Mouse (Mus musculus) hindbrain, embryonic 15.5 days (tissue): ENCODE data around the gene Fbxl16. TPM values are rescaled to one million over a fixed set of nuclear protein-coding genes. Genes with fewer than 3 reads are reported as not detected.

ENCODE experiments used
- ATAC-seq: fragments of 200-750 bp; cut with Nextera tagmentation; 2 replicates; pipeline ENCODE4 v1.8.0; 2017; ENCODE audit warnings: low read depth, moderate number of reproducible peaks, moderate TSS enrichment; ENCODE audit not compliant: low FRiP score
- H3K27ac ChIP-seq: fragments of 300-500 bp; sonication (generic); replicated peaks from 2 replicates; pipeline ENCODE4 v1.5.1; 2015; ENCODE audit warnings: mild to moderate bottlenecking, inconsistent platforms
- H3K27me3 ChIP-seq: fragments of 300-500 bp; sonication (generic); 2 replicates; pipeline ENCODE4 v1.6.1; 2015; ENCODE audit warnings: control low read depth, inconsistent platforms
- H3K36me3 ChIP-seq: fragments of 300-500 bp; sonication (generic); 2 replicates; pipeline ENCODE4 v1.6.1; 2015; ENCODE audit warnings: control low read depth, inconsistent platforms
- H3K4me1 ChIP-seq: fragments of 300-500 bp; sonication (generic); replicated peaks from 2 replicates; pipeline ENCODE4 v1.6.1; 2015; ENCODE audit warnings: control low read depth, inconsistent platforms
- H3K4me2 ChIP-seq: fragments of 300-500 bp; sonication (generic); 2 replicates; pipeline ENCODE4 v1.6.1; 2015; ENCODE audit warnings: moderate library complexity, mild to moderate bottlenecking, inconsistent platforms
- H3K4me3 ChIP-seq: fragments of 300-500 bp; sonication (generic); 2 replicates; pipeline ENCODE4 v1.5.1; 2015; ENCODE audit warnings: mild to moderate bottlenecking, inconsistent platforms
- H3K9ac ChIP-seq: fragments of 300-500 bp; sonication (generic); 2 replicates; pipeline ENCODE4 v1.6.1; 2015; ENCODE audit warnings: inconsistent platforms
- H3K9me3 ChIP-seq: fragments of 300-500 bp; sonication (generic); 2 replicates; pipeline ENCODE4 v1.6.1; 2016; ENCODE audit warnings: control low read depth, inconsistent platforms
- WGBS: fragments of 180-500 bp; shearing (Covaris S2); methylation state at CpG from one replicate; pipeline ENCODE4 v1.1.7; 2015; 5-methylcytosine and 5-hydroxymethylcytosine counted together
- polyA plus RNA-seq: library from polyadenylated mRNA; unstranded; fragments of >200 nt; fragmentation: Nextera tagmentation; extraction: Ambion mirVana; gene quantifications from 2 replicates; pipeline ENCODE4 v1.2.1, GENCODE M21; 2015

Fbxl16 gene
- polyA plus RNA-seq, 1 experiment from 2014 or later = 45.0 TPM

DNA sequence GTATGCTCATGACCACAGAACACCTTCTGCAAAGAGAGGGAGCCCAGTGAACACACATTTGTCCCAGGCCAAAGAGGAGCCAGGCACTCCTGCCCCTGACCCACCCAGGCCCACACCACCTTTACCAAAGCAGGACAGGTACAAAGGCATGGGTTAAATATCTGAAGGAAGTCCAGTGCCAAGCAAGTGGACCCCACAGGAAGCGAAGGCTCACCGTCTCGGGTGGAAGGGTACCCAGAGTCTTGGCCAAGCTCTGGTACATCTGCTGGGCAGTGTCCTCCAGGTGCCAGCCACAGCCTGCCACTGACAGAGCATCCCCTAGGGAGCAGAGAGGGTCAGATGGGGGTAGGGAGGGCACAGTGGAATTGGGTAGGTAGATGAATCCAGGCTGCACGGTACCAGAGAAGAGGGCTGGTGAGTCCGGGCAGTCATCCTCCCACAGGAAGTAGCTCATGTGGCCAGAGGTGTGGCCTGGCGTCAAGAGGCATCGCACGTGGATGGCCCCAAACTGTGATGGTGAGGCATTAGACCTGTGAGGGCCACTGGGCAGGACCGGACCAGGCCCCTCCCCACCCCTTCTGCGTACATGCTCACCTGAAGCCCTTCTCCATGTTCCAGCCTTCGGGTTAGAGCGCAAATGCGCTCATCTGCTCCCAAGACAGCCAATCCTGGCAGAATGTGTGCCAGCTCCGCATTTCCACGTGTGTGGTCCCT is 24.9 kb upstream of the Fbxl16 start:
- 80% methylated on average over 15 of the region's 15 CpGs for WGBS
- no peak for ATAC-seq
- peak overlapping the region; percentile 79 for H3K4me2 ChIP-seq
- peaks cover 29% of the 10 kb centered on the region for H3K36me3 ChIP-seq
- peak overlapping the region; percentile 66 for H3K9ac ChIP-seq
- H3K9me3 ChIP-seq = no peaks in the 10 kb centered on the region
- H3K4me1 ChIP-seq = peaks cover 30% of the 10 kb centered on the region
- peak overlapping the region; percentile 86 for H3K4me3 ChIP-seq
- no peak overlapping the region for H3K27ac ChIP-seq
- no peaks in the 10 kb centered on the region for H3K27me3 ChIP-seq

DNA sequence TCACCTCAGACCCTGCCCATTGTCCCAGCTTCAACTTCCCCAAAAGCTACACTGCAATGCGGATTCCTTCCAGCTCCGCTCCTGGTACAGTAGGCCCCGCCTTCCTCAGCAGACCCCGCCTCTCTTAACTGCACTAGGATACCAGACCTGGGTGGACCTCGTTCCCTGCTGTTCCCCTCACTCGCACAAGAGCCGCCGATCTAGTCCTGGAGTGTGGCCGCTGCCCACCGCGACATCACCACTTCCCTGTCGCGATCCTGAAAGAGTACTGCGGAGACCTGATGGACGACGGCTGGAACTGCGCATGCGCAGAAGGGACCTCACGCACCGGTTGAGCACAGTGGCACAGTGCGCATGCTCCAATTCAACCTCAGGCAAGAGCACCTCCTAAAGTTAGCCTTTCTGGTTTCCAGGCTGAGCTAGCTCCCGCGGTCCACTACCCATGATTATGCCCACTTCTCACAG is 23.6 kb upstream of the Fbxl16 start, which contains the start of gene Haghl:
Haghl (minus strand) TSS at position 393 of the 465 bp plus-strand sequence.
- peak; percentile 87 for ATAC-seq
- Histone ChIP-seq H3K36me3 (peaks cover 33% of the 10 kb centered on the region), H3K9me3 (no peaks in the 10 kb centered on the region), H3K27ac (peak within 1 kb of the TSS; percentile 94), H3K9ac (peak within 1 kb of the TSS; percentile 66), H3K4me2 (peak within 1 kb of the TSS; percentile 79), H3K4me1 (peaks cover 30% of the 10 kb centered on the region), H3K4me3 (peak within 1 kb of the TSS; percentile 86), H3K27me3 (no peaks in the 10 kb centered on the region)
- under 1% methylated on average over 23 of the region's 23 CpGs for WGBS

DNA sequence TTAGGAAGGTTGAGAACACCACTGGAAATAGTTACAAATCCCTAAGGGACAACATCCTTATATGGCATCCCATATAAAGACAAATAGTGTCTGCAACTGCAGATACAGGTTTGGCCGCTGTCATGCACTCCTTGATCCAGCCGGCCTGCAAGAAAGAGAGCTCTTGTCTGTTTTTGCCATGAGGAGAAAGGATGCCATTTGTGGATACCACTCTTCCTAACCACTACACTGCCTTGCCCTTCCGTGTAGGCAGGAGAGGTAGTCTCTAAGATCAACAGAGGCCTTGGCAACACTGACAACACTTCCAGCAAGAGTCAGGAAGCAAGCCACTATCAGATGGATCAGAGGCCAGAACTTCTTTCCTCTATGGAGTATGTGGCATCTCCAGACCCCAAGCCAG is 22.6 kb upstream of the Fbxl16 start, which contains the start of gene Ccdc78:
Ccdc78 (plus strand) TSS at position 301 of the 400 bp plus-strand sequence.
- WGBS = 84% methylated on average over 3 of the region's 3 CpGs
- H3K4me1 ChIP-seq = peaks cover 40% of the 10 kb centered on the region
- no peaks in the 10 kb centered on the region for H3K27me3 ChIP-seq
- H3K4me2 ChIP-seq = peak within 1 kb of the TSS; percentile 79
- H3K9me3 ChIP-seq = no peaks in the 10 kb centered on the region
- peak within 1 kb of the TSS; percentile 94 for H3K27ac ChIP-seq
- peaks cover 28% of the 10 kb centered on the region for H3K36me3 ChIP-seq
- peak within 1 kb of the TSS; percentile 66 for H3K9ac ChIP-seq
- ATAC-seq = no peak
- H3K4me3 ChIP-seq = peak within 1 kb of the TSS; percentile 86

DNA sequence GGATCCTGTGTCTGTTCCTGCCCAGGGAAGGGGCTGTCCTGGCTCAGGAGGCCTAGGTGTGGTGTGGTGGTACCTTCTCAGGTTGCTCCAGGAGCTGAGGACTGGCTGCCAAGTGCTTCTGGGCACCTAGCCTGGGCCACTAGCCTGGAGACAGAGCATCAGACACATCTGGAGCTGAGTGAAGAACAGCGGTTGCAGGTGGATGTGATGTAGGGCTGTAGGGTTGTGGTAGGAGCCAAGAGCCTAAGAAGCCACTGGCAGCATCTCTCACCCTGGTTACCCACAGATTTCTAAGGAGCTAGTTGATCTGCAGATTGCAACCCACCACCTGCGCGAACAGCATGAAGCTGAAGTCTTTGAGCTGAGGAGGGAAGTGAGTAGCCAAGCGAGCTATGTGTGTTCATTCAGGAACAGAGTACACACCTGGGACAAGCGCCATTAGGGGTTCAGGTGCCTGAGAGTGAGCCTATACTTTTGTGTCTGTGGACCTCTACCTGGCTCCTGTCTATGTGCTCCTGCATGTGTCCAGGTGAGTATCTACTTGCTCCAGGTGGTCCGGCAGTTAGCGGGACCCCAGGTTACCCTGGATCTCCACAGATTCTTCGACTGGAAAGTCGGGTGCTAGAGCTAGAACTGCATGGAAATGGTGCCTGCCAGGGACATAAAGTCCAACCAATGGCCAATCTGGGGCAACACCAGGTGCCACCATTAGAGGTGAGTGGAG is 21.9 kb upstream of the Fbxl16 start:
- Histone ChIP-seq H3K4me2 (no peak overlapping the region), H3K9ac (no peak overlapping the region), H3K4me1 (peaks cover 44% of the 10 kb centered on the region), H3K36me3 (peaks cover 23% of the 10 kb centered on the region), H3K4me3 (no peak overlapping the region), H3K27me3 (no peaks in the 10 kb centered on the region), H3K9me3 (no peaks in the 10 kb centered on the region), H3K27ac (no peak overlapping the region)
- no peak for ATAC-seq
- 92% methylated on average over 9 of the region's 9 CpGs for WGBS

DNA sequence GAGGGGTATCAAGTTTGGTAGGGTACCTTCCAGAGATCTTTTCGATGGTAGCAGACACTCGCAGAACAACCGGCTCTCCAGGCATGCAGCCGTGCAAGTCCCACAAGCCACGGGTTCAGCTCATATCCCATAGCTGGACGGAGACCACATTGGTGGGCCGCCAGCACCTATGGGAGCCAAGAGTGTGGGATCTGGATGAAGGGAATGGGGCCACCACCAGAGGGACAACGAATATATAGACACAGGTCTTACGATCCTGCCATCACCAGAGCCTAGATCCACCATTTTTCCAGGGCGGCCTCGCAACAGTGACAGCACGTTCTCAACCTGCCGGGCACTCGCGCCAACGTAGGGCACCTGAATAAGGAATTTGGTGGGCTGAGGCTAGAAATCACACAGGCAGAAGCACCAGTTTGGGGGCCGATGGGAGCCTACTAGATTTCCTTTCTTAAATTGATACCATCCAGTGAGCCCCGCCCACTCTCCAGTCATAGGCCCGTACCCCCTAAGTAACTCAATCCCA is 17.5 kb upstream of the Fbxl16 start:
- H3K4me3 ChIP-seq = peak overlapping the region; percentile 84
- no peak for ATAC-seq
- H3K9me3 ChIP-seq = no peaks in the 10 kb centered on the region
- H3K9ac ChIP-seq = peak overlapping the region; percentile 88
- peak overlapping the region; percentile 92 for H3K4me2 ChIP-seq
- H3K27me3 ChIP-seq = peaks cover 6% of the 10 kb centered on the region; the same call in 1 of the 2 replicates
- peaks cover 47% of the 10 kb centered on the region for H3K4me1 ChIP-seq
- peaks cover 9% of the 10 kb centered on the region; the same call in 1 of the 2 replicates for H3K36me3 ChIP-seq
- WGBS = 22% methylated on average over 19 of the region's 19 CpGs
- H3K27ac ChIP-seq = peak overlapping the region; percentile 95

DNA sequence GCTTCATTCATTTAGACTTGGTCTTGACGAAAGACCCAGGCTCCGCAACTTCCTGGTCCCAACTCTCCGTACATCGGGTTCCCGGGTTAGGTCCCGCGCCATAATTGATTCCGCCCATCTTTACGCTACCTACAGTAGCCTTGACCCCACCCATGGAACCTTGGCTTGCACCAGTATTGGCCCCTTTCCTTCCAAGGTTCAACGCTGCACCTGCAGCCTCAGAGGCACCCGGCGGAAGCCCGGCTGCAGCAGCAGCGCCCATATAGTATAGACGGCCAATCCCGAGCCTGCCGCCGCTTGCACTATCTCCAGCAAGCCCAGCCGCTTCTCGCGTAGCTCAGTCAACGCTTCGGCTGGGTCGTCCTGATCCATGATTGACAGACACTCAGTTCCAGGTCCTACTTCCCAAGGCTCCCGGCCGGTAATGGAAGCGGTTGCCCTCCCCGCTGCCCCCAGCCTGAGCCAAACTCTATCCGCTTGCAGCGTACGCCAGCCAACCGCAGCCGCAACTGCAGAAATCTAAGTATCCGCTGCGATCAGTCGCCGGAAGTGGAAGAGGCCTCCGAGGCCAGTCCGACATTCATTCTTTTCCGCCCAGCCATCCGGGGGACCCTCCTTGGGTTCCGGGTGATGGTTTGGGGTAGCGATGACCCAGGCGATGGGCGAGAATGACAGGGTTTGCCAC is 16.9 kb upstream of the Fbxl16 start:
- H3K9ac ChIP-seq = peak overlapping the region; percentile 88
- peak overlapping the region; percentile 92 for H3K4me2 ChIP-seq
- H3K27me3 ChIP-seq = peaks cover 9% of the 10 kb centered on the region; the same call in 1 of the 2 replicates
- H3K9me3 ChIP-seq = no peaks in the 10 kb centered on the region
- under 1% methylated on average over 45 of the region's 45 CpGs for WGBS
- peaks cover 9% of the 10 kb centered on the region; the same call in 1 of the 2 replicates for H3K36me3 ChIP-seq
- H3K4me1 ChIP-seq = peaks cover 53% of the 10 kb centered on the region
- peak overlapping the region; percentile 84 for H3K4me3 ChIP-seq
- ATAC-seq = peak; percentile 57
- H3K27ac ChIP-seq = peak overlapping the region; percentile 95

DNA sequence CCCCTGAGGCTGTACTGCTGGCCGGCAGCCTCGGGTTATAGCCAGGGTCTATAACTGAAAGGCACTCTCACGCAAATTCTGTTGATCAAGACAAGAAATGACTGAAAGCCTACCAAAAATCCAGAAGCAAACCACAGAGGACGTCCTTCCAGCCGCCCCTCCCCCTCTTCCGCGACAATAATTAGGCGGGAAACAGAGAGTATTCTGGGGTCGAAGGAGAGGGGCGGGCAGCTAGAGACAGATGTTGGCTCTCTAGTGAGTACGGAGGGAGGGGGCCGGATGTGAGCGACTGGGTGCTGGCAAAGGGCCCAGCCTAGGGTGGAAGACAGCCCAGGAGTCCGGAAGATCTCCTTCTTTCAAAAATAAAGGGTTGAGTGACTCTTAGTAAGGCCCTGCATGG is 16.3 kb upstream of the Fbxl16 start, which contains the start of gene Fam173a:
Fam173a (minus strand) TSS at position 287 of the 400 bp plus-strand sequence.
- WGBS = under 1% methylated on average over 14 of the region's 14 CpGs
- Histone ChIP-seq H3K4me1 (peaks cover 59% of the 10 kb centered on the region), H3K36me3 (peaks cover 9% of the 10 kb centered on the region; the same call in 1 of the 2 replicates), H3K4me2 (peak within 1 kb of the TSS; percentile 92), H3K9ac (peak within 1 kb of the TSS; percentile 88), H3K27ac (peak within 1 kb of the TSS; percentile 95), H3K9me3 (no peaks in the 10 kb centered on the region), H3K4me3 (peak within 1 kb of the TSS; percentile 84), H3K27me3 (peaks cover 9% of the 10 kb centered on the region; the same call in 1 of the 2 replicates)
- ATAC-seq = peak; percentile 65

DNA sequence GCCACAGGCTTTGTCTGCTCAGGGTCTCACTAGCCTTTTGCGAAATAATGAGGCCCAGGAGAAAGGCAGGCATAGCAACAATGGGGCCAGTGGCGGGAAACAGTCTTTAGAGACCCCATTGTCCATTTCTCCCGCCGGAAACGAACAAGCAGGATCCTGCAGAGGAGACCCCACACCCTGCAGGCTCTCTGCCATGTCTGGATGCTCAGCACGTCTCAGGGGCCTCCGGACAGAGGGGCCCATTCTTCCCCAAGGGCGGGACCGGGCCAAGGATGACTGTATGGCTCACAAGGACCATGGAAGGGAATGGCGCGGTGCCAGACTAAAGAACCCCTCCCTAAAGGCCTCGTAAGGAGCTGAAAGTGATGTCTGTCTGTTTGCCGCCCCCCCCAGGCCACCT is 14.7 kb upstream of the Fbxl16 start:
- ATAC-seq = no peak
- Histone ChIP-seq H3K27ac (peak overlapping the region; percentile 95), H3K9me3 (no peaks in the 10 kb centered on the region), H3K27me3 (peaks cover 9% of the 10 kb centered on the region; the same call in 1 of the 2 replicates), H3K9ac (0 out of 2 replicates have a peak overlapping the region, but pooled peaks have one; percentile 30), H3K4me2 (peak overlapping the region; percentile 92), H3K4me1 (peaks cover 59% of the 10 kb centered on the region), H3K36me3 (peaks cover 6% of the 10 kb centered on the region; the same call in 1 of the 2 replicates), H3K4me3 (0 out of 2 replicates have a peak overlapping the region, but pooled peaks have one; percentile 52)
- WGBS = 13% methylated on average over 13 of the region's 13 CpGs

DNA sequence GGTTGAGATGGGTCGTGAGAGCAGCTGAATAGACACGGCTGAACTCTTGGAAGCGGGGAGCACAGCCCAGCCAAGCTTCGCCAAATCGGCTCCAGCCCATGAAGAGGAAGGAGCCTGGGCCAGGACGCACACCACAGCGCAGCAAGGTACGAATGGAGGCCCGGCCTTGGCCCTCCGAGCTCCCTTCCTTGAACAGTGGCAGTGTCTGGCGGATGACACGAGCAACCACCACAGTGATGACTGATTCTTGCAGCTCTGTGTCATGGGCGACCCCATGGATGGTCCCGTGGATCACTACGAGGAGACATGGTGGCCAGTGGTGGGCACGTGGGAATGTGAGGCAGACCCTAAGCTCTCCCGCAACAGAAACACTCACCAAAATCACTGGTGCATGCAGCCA is 13.9 kb upstream of the Fbxl16 start:
- Histone ChIP-seq H3K27me3 (peaks cover 9% of the 10 kb centered on the region; the same call in 1 of the 2 replicates), H3K4me2 (peak overlapping the region; percentile 92), H3K9me3 (no peaks in the 10 kb centered on the region), H3K36me3 (no peaks in the 10 kb centered on the region), H3K4me3 (peak overlapping the region; percentile 52), H3K27ac (peak overlapping the region; percentile 95), H3K4me1 (peaks cover 59% of the 10 kb centered on the region), H3K9ac (0 out of 2 replicates have a peak overlapping the region, but pooled peaks have one; percentile 30)
- ATAC-seq = no peak
- WGBS = 39% methylated on average over 17 of the region's 17 CpGs

DNA sequence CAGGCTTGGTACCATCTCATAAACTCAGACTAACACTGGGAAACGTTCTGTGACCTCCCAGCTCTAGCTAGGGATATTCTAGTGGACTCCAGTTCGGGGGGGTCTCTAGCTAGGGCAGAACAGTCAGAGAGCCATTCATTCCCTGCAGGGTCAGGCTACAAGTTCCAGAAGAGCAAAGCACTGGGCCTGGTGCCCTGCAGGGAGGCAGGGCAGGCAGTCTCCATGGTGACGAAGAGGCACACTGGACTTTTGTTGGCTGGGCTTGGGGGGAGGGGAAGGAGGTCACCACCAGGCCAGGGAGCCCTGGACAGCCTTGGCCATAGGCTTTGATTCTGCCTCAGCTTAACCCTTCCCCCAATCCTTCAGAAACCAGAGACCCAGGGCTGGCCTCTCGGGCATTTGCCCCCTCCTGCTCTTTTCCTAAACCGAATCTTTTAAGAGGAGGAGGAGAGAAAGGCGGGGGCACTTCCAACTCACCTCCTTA is 13.2 kb upstream of the Fbxl16 start, which contains the start of gene AC134908.4:
AC134908.4 (minus strand) TSS at position 51 of the 484 bp plus-strand sequence.
- no peaks in the 10 kb centered on the region for H3K36me3 ChIP-seq
- peak within 1 kb of the TSS; percentile 52 for H3K4me3 ChIP-seq
- 4% methylated on average over 6 of the region's 6 CpGs for WGBS
- peak within 1 kb of the TSS; percentile 95 for H3K27ac ChIP-seq
- H3K4me2 ChIP-seq = peak within 1 kb of the TSS; percentile 92
- H3K9ac ChIP-seq = peak within 1 kb of the TSS; percentile 36
- H3K27me3 ChIP-seq = peaks cover 9% of the 10 kb centered on the region; the same call in 1 of the 2 replicates
- ATAC-seq = peak; percentile 62
- H3K9me3 ChIP-seq = no peaks in the 10 kb centered on the region
- peaks cover 55% of the 10 kb centered on the region for H3K4me1 ChIP-seq
